Mouse (Mus musculus) c-Kit-positive CD71-positive TER-119-negative erythroid progenitor cells, embryonic 14.5 days (primary cell): ENCODE results near the gene Gal3st1.

Experiments used
- DNase-seq: peaks from one replicate; pipeline ENCODE4 v3.0.0-alpha.2; 2013; ENCODE audit warnings: low read depth

The Gal3st1 gene

DNA sequence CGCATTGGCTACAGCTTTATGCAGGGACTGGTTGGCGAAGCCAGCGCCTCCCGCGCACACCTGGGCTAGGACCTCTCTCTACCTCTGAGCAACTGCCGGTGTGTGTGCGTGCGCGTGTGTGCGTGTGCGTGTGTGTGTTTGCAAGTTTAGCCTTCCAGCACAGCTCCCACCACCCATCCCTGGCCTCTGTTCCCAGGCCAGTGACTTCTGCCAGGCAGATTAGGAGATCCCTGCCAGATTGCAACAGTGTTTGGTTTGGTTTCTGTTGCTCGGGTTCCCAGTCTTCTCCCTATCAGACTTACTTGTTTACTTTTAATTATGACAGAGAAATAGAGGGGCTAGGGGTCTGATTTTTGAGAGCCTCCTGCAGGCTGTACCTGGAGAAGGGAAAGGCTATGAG, 48.5 kb downstream of the Gal3st1 start:
- no peak for DNase-seq

GRCm38 (mm10) chr11:4033471-4033870, 50.0 kb downstream of the Gal3st1 start:
- DNase-seq, result no peak

DNA sequence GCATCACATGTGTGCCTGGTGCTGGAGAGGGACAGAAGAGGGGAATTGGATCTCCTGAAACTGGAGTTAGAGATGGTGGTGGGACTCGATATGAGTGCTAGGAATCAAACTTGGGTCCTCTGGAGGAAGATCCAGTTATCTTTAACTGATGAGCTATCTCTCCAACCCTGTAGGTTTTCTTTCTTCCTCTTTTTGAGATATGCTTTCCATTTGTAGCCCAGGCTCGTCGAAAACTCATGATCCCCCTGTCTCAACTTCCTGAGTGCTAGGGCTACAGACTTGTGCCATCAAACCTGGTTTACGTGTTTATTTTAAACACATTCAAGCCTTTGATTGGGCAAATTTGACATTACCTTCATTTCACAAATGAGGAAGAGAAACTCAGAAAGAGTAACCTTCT, 50.7 kb downstream of the Gal3st1 start:
- DNase-seq, result no peak

GRCm38 (mm10) chr11:4035116-4035892, 51.9 kb downstream of the Gal3st1 start:
- no peak for DNase-seq

- DNase-seq, result no peak
Observed at GRCm38 (mm10) chr11:4035916-4036315, 52.5 kb downstream of the Gal3st1 start.

DNA sequence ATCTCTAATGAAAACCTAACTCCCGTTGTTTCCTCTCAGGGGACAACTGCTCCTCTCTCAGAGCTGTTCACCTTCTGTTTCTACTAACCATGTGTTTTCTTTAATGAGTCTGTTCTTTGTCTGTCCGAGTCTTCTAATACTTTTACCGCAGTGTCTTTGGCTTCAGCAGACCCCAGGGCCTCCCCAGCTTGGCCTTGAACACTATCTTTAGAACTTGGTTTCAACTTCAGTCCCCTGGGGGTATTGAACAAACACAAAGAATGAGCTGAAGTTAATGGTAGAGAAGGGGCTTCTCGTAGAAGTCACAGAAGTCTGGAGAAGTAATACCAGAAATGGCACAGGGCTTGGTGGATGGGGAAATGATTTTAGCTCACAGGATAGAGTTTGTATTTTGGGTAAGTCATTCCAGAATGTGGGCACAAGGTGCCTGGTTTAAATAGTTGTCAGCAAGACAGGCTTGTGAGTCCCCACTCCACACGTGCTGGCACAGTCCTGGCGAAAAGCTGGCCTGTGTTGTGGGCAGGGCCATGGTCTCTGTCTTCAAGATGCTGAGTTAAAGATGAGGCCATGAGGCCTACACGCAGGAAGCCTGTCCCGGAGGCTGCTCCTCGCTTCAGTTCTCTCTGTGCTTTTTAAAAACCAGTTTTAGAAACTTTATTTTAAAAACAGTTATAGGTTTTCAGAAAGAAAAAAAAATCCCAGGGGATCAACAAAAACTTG, 53.1 kb downstream of the Gal3st1 start:
- no peak for DNase-seq

- no peak for DNase-seq
Observed at GRCm38 (mm10) chr11:4039951-4040350, 56.5 kb downstream of the Gal3st1 start.

GRCm38 (mm10) chr11:4041123-4041625, 57.7 kb downstream of the Gal3st1 start:
- DNase-seq, result no peak

DNA sequence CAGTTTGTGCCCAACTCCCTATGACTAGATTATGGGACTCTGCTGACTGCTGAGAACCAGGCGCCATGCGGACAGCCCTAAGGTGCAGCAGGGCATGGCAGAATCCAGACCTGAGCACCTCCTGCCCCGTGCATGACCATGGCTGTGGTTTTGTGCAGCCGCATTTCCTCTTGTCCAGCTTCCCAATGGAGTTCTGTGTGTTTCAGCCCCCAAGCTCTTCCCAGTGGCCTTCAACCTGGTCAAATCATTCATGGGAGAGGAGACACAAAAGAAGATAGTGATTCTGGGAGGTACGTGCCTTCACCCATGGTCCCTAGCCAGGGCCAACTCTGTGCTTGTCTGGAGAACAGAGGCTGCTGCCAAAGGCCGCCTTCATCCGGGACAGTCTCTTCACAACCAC, 59.6 kb downstream of the Gal3st1 start:
- no peak for DNase-seq

GRCm38 (mm10) chr11:4046526-4046925, 63.1 kb downstream of the Gal3st1 start:
- DNase-seq, result no peak

DNA sequence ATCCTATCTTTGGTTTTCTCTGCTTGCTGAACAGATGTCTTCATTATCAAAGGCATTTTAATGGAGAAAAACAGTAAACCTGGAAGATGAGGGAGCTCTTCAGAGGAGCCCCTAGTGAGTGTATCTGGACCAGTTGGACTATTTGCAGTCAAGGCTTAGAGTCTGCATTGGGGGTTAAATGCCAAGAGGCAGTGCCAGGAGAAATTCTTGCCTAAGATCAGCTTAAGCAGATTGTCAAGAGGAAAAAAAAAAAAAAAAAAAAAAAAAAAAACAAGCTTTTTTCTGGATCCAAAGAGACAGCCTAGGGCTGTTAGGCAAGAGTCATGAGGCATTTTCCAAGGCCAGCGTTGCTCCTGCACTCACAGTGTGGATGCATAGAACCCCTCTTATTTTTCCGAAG, 64.3 kb downstream of the Gal3st1 start:
- no peak for DNase-seq

GRCm38 (mm10) chr11:4048438-4048837, 65.0 kb downstream of the Gal3st1 start:
- DNase-seq, result no peak
